Mouse (Mus musculus): ENCODE measurements around the gene Spg20. TPM values are rescaled to one million over a fixed set of nuclear protein-coding genes. Genes with fewer than 3 reads are reported as not detected.

Gene Spg20
- total and polyA plus RNA-seq, 2 experiments, result 12.6 to 19.1 TPM

DNA sequence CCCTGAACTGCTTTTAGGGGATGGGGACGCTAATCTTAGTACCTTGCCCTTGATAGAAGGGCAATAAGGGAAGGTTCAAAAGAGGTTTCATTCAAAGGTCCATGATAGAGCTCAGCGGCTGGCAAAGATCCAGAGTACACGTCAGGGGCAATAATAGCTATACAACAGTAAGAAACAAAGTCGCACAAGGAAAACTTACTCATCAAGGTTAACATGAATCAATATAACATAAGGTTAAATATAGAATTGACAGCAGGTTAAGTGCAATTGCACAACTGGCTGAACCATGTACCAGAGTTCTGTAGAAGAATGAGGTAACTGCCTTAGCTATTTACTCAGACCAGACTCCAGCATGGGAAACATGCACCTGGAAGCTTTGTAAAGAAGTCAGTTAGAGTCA is 22.6 kb upstream of the Spg20 start:
- no peaks in the 10 kb centered on the region for H3K27me3 ChIP-seq (ENCODE audit: control insufficient read depth, insufficient read depth, low read length)
- no peak overlapping the region for H3K9ac ChIP-seq (ENCODE audit: low read depth, low read length)
- no peaks in the 10 kb centered on the region for H3K79me2 ChIP-seq (ENCODE audit: control insufficient read depth, insufficient read depth, low read length)
- no peak overlapping the region for H3K4me3 ChIP-seq (ENCODE audit: insufficient read depth, low read depth, low read length)
- WGBS, result 30% methylated on average over 4 of the region's 4 CpGs
- no peaks in the 10 kb centered on the region for H3K4me1 ChIP-seq (ENCODE audit: control insufficient read depth, insufficient read depth, low read length)
- H3K27ac ChIP-seq (replicated peaks; ENCODE audit: insufficient read depth, low read depth, low read length), result no peak overlapping the region
- no peak for TF ChIP-seq POLR2A (IDR thresholded peaks at IDR 0.05; ENCODE audit: extremely low read depth, insufficient read depth, low read length)
- no peak for TF ChIP-seq CTCF (IDR thresholded peaks at IDR 0.05; ENCODE audit: low read depth, low read length)
- peak; percentile 13 for DNase-seq (ENCODE audit: extremely low read depth, low read depth, low spot score)
- no peaks in the 10 kb centered on the region for H3K36me3 ChIP-seq (ENCODE audit: control insufficient read depth, insufficient read depth, low read length)

DNA sequence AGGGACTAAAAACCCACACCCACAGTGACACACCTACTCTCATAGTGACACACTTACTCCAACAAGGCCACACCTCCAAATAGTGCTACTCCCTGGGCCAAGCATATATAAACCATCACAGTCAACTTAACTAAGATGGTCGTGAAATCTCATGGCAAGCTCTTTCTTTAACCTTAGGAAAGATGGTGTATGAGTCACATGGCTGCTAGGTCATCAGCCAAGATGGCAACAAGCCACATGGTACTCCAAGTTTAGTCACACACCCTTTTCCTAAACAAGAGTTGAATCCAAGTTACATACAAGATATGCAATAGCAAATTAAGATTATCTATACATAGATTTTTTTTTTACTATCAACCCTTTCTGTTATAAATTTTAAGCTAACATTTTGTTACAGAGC is 18.7 kb upstream of the Spg20 start:
- Histone ChIP-seq H3K27ac (replicated peaks; ENCODE audit: insufficient read depth, low read depth, low read length) (no peak overlapping the region), H3K79me2 (ENCODE audit: control insufficient read depth, insufficient read depth, low read length) (no peaks in the 10 kb centered on the region), H3K27me3 (ENCODE audit: control insufficient read depth, insufficient read depth, low read length) (no peaks in the 10 kb centered on the region), H3K36me3 (ENCODE audit: control insufficient read depth, insufficient read depth, low read length) (no peaks in the 10 kb centered on the region), H3K4me1 (ENCODE audit: control insufficient read depth, insufficient read depth, low read length) (no peaks in the 10 kb centered on the region), H3K9ac (ENCODE audit: low read depth, low read length) (no peak overlapping the region), H3K4me3 (ENCODE audit: insufficient read depth, low read depth, low read length) (no peak overlapping the region)
- DNase-seq (ENCODE audit: extremely low read depth, low read depth, low spot score), result no peak
- no peak for TF ChIP-seq CTCF (IDR thresholded peaks at IDR 0.05; ENCODE audit: low read depth, low read length)
- no peak for TF ChIP-seq POLR2A (IDR thresholded peaks at IDR 0.05; ENCODE audit: extremely low read depth, insufficient read depth, low read length)
- WGBS, result 79% methylated on average over 1 of the region's 1 CpGs

DNA sequence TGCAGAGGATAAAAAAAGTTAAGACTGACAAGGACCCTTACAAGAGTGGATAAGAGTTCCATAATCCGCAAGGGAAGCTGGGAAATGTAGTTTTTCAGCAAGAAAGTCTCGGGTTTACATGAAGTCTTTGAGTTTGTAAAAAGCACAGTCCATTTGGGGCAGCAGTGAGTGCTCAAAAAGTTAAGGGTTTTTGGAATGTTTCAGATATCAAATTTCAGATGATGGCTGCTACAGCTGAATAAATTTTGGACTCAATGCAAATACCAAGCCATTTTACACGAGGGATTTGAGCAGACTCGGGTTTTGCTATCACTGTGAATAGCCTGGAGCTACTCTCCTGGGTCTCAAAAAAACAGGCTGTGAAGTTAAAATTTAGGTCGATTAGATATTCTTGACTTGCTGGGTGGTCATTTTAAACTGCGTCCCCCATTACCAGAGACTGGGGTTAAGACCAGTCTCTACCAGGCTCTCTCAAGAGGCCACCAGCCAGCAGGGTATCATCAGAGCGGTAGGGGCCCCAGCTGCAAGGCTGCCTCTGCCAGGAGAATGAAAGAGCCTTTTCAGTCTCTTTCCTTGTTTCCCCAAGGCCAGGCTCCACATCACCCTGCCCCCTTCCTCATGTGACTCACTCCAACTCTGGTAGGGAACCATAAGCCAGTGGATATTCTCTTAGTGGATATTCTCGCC is 15.8 kb upstream of the Spg20 start:
- Histone ChIP-seq H3K4me1 (ENCODE audit: control insufficient read depth, insufficient read depth, low read length) (no peaks in the 10 kb centered on the region), H3K9ac (ENCODE audit: low read depth, low read length) (no peak overlapping the region), H3K36me3 (ENCODE audit: control insufficient read depth, insufficient read depth, low read length) (no peaks in the 10 kb centered on the region), H3K27me3 (ENCODE audit: control insufficient read depth, insufficient read depth, low read length) (no peaks in the 10 kb centered on the region), H3K79me2 (ENCODE audit: control insufficient read depth, insufficient read depth, low read length) (no peaks in the 10 kb centered on the region), H3K4me3 (ENCODE audit: insufficient read depth, low read depth, low read length) (no peak overlapping the region), H3K27ac (replicated peaks; ENCODE audit: insufficient read depth, low read depth, low read length) (no peak overlapping the region)
- no peak for DNase-seq (ENCODE audit: extremely low read depth, low read depth, low spot score)
- TF ChIP-seq POLR2A (IDR thresholded peaks at IDR 0.05; ENCODE audit: extremely low read depth, insufficient read depth, low read length), result no peak
- no peak for TF ChIP-seq CTCF (IDR thresholded peaks at IDR 0.05; ENCODE audit: low read depth, low read length)
- WGBS, result 66% methylated on average over 8 of the region's 8 CpGs

DNA sequence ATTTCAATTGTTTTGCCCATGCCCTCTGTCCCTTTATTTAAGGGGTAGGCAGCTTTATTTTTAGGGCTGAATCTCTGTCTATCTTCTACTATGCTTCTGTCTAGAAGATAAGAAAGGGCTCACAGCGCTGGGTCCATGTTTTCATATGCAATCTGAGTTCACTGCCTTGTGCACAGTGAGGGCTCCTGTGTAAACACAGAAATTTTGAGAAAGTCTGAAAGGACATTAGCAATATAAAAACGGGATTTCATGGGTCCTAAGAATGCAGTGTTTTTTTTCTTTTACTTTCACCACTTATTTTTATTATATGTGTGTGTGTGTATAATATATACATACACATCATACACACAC is 15.3 kb upstream of the Spg20 start:
- no peaks in the 10 kb centered on the region for H3K27me3 ChIP-seq (ENCODE audit: control insufficient read depth, insufficient read depth, low read length)
- H3K27ac ChIP-seq (replicated peaks; ENCODE audit: insufficient read depth, low read depth, low read length), result no peak overlapping the region
- no peak overlapping the region for H3K9ac ChIP-seq (ENCODE audit: low read depth, low read length)
- no peaks in the 10 kb centered on the region for H3K79me2 ChIP-seq (ENCODE audit: control insufficient read depth, insufficient read depth, low read length)
- TF ChIP-seq POLR2A (IDR thresholded peaks at IDR 0.05; ENCODE audit: extremely low read depth, insufficient read depth, low read length), result no peak
- TF ChIP-seq CTCF (IDR thresholded peaks at IDR 0.05; ENCODE audit: low read depth, low read length), result no peak
- no peak for DNase-seq (ENCODE audit: extremely low read depth, low read depth, low spot score)
- H3K36me3 ChIP-seq (ENCODE audit: control insufficient read depth, insufficient read depth, low read length), result no peaks in the 10 kb centered on the region
- no peak overlapping the region for H3K4me3 ChIP-seq (ENCODE audit: insufficient read depth, low read depth, low read length)
- no peaks in the 10 kb centered on the region for H3K4me1 ChIP-seq (ENCODE audit: control insufficient read depth, insufficient read depth, low read length)
- 65% methylated on average over 2 of the region's 2 CpGs for WGBS

DNA sequence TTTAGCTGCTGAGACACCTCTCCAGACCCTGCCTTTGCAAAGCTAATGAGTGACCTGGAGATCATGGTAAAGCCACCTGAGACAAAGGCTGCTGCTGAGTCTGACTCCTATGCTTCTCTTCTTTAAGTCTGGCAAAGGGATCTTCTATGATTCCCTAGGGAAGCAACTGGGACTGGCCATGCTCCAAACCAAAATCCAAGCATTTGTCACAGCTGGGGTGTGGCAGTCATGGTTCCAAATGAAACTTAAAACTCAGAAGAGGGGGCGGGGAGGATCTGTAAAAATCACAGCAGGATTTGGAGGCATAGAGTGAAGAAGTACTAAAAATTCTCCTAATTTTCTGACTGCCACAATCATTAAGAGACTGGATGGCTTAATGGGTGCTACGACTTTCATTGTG is 14.7 kb upstream of the Spg20 start:
- no peak for TF ChIP-seq CTCF (IDR thresholded peaks at IDR 0.05; ENCODE audit: low read depth, low read length)
- TF ChIP-seq POLR2A (IDR thresholded peaks at IDR 0.05; ENCODE audit: extremely low read depth, insufficient read depth, low read length), result no peak
- WGBS, result 76% methylated on average over 2 of the region's 2 CpGs
- Histone ChIP-seq H3K36me3 (ENCODE audit: control insufficient read depth, insufficient read depth, low read length) (no peaks in the 10 kb centered on the region), H3K9ac (ENCODE audit: low read depth, low read length) (no peak overlapping the region), H3K79me2 (ENCODE audit: control insufficient read depth, insufficient read depth, low read length) (no peaks in the 10 kb centered on the region), H3K27me3 (ENCODE audit: control insufficient read depth, insufficient read depth, low read length) (no peaks in the 10 kb centered on the region), H3K27ac (replicated peaks; ENCODE audit: insufficient read depth, low read depth, low read length) (no peak overlapping the region), H3K4me1 (ENCODE audit: control insufficient read depth, insufficient read depth, low read length) (no peaks in the 10 kb centered on the region), H3K4me3 (ENCODE audit: insufficient read depth, low read depth, low read length) (no peak overlapping the region)
- DNase-seq (ENCODE audit: extremely low read depth, low read depth, low spot score), result no peak

DNA sequence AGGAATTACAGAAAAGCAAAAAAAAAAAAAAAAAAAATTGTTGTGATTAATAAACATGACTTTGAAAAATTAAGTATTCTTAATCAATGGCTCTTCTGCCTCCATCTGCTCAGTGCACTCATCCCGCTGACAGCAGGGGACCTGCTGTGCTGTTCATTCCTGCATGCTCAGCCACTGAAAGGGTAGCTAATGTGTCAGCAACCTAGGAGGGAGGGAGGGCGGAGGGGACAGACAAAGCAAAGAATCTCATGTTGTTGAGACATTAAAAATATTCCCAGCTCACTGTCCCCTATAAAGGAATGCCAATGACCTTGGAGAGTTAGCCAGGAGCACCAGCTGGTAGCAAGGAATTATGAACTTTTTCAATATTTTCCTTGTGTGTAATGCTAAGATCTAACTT is 13.9 kb upstream of the Spg20 start:
- no peak overlapping the region for H3K9ac ChIP-seq (ENCODE audit: low read depth, low read length)
- TF ChIP-seq POLR2A (IDR thresholded peaks at IDR 0.05; ENCODE audit: extremely low read depth, insufficient read depth, low read length) (no peak), CTCF (IDR thresholded peaks at IDR 0.05; ENCODE audit: low read depth, low read length) (no peak)
- H3K27ac ChIP-seq (replicated peaks; ENCODE audit: insufficient read depth, low read depth, low read length), result no peak overlapping the region
- no peak overlapping the region for H3K4me3 ChIP-seq (ENCODE audit: insufficient read depth, low read depth, low read length)
- DNase-seq (ENCODE audit: extremely low read depth, low read depth, low spot score), result no peak
- H3K27me3 ChIP-seq (ENCODE audit: control insufficient read depth, insufficient read depth, low read length), result no peaks in the 10 kb centered on the region
- H3K36me3 ChIP-seq (ENCODE audit: control insufficient read depth, insufficient read depth, low read length), result no peaks in the 10 kb centered on the region
- H3K79me2 ChIP-seq (ENCODE audit: control insufficient read depth, insufficient read depth, low read length), result no peaks in the 10 kb centered on the region
- no peaks in the 10 kb centered on the region for H3K4me1 ChIP-seq (ENCODE audit: control insufficient read depth, insufficient read depth, low read length)
- 84% methylated on average over 2 of the region's 2 CpGs for WGBS
